30 mouse cellular contexts compared by ENCODE assay signal in genomic region chr3:15157842-15158241, GRCm38 (mm10).
"Had no signal": no experiment of that assay in that cellular context is flagged by ENCODE, and none has a peak within 500 bp of the region (broad histone marks: within the 10 kb centered on the region; RNA-seq: fewer than 3 reads in every experiment).

No protein-coding gene starts in this region.

- H3K9me3 ChIP-seq: limb, embryonic 10.5 days; limb, embryonic 12.5 days; limb, embryonic 13.5 days; limb, embryonic 15.5 days; liver, embryonic 13.5 days; liver, embryonic 15.5 days; lung, embryonic 15.5 days; megakaryocyte, embryonic 14.5 days; midbrain, embryonic 10.5 days; midbrain, embryonic 12.5 days; midbrain, embryonic 13.5 days; midbrain, embryonic 15.5 days; neural tube, embryonic 12.5 days; neural tube, embryonic 13.5 days had no signal

- H3K27ac ChIP-seq: left cerebral cortex, adult 2 months; limb, embryonic 10.5 days; limb, embryonic 12.5 days; limb, embryonic 13.5 days; limb, embryonic 15.5 days; liver, embryonic 13.5 days; liver, embryonic 14.5 days; liver, embryonic 15.5 days; lung, embryonic 15.5 days; macrophage; midbrain, embryonic 10.5 days; midbrain, embryonic 12.5 days; midbrain, embryonic 13.5 days; midbrain, embryonic 15.5 days; neural tube, embryonic 12.5 days; neural tube, embryonic 13.5 days had no signal

- H3K4me3 ChIP-seq: left cerebral cortex, adult 2 months; limb, embryonic 10.5 days; limb, embryonic 12.5 days; limb, embryonic 13.5 days; limb, embryonic 15.5 days; liver, embryonic 13.5 days; liver, embryonic 15.5 days; lung, embryonic 15.5 days; megakaryocyte, embryonic 14.5 days; midbrain, embryonic 10.5 days; midbrain, embryonic 12.5 days; midbrain, embryonic 13.5 days; midbrain, embryonic 15.5 days; myocyte; neural tube, embryonic 12.5 days; neural tube, embryonic 13.5 days had no signal

- H3K4me2 ChIP-seq: limb, embryonic 12.5 days; limb, embryonic 13.5 days; limb, embryonic 15.5 days; liver, embryonic 13.5 days; liver, embryonic 15.5 days; lung, embryonic 14.5 days; lung, embryonic 15.5 days; midbrain, embryonic 11.5 days; midbrain, embryonic 12.5 days; midbrain, embryonic 13.5 days; midbrain, embryonic 15.5 days; neural tube, embryonic 12.5 days; neural tube, embryonic 13.5 days had no signal

- DNase-seq: left cerebral cortex, postnatal 4 days; liver, embryonic 13.5 days; lung, adult 18-20 months; lung, adult 2 months; lung, embryonic 14.5 days; lung, postnatal 10 days; lung, postnatal 14 days; lung, postnatal 36 days; lung, postnatal 4 days; midbrain, embryonic 14.5 days had no signal

- H3K27me3 ChIP-seq: limb, embryonic 12.5 days; limb, embryonic 13.5 days; limb, embryonic 15.5 days; liver, embryonic 13.5 days; liver, embryonic 15.5 days; lung, embryonic 15.5 days; megakaryocyte, embryonic 14.5 days; midbrain, embryonic 12.5 days; midbrain, embryonic 13.5 days; midbrain, embryonic 15.5 days; neural tube, embryonic 12.5 days; neural tube, embryonic 13.5 days had no signal

- H3K9ac ChIP-seq: limb, embryonic 12.5 days; limb, embryonic 13.5 days; limb, embryonic 15.5 days; liver, embryonic 13.5 days; liver, embryonic 14.5 days; liver, embryonic 15.5 days; lung, embryonic 14.5 days; lung, embryonic 15.5 days; midbrain, embryonic 12.5 days; midbrain, embryonic 13.5 days; midbrain, embryonic 15.5 days; neural tube, embryonic 12.5 days; neural tube, embryonic 13.5 days had no signal

- ATAC-seq: lung, postnatal 0 days; midbrain, embryonic 13.5 days; midbrain, embryonic 15.5 days; midbrain, embryonic 16.5 days had no signal

- H3K36me3 ChIP-seq: limb, embryonic 10.5 days; limb, embryonic 12.5 days; limb, embryonic 13.5 days; limb, embryonic 15.5 days; liver, embryonic 13.5 days; liver, embryonic 15.5 days; lung, embryonic 15.5 days; midbrain, embryonic 10.5 days; midbrain, embryonic 12.5 days; midbrain, embryonic 13.5 days; midbrain, embryonic 15.5 days; neural tube, embryonic 12.5 days; neural tube, embryonic 13.5 days had no signal

- H3K4me1 ChIP-seq: limb, embryonic 10.5 days; limb, embryonic 12.5 days; limb, embryonic 13.5 days; limb, embryonic 15.5 days; liver, embryonic 13.5 days; liver, embryonic 15.5 days; midbrain, embryonic 10.5 days; midbrain, embryonic 12.5 days; midbrain, embryonic 13.5 days; midbrain, embryonic 15.5 days; neural tube, embryonic 12.5 days; neural tube, embryonic 13.5 days had no signal
